In genomic region chr11:101190181-101190912, GRCm38 (mm10) we compare ENCODE assay signal across 8 mouse cellular contexts. TPM values are rescaled to one million over a fixed set of nuclear protein-coding genes. Genes with fewer than 3 reads are reported as not detected.
DNase-seq lines count a peak whose midpoint lies in the region; ATAC-seq and TF ChIP-seq lines count a peak whose summit lies in the region.

No protein-coding gene starts in this region.

- ATAC-seq in forebrain, embryonic 15.5 days (replicated peaks): no peak
- ATAC-seq in liver, embryonic 16.5 days (ENCODE audit: low read depth): peak; percentile 79

- TF ChIP-seq CTCF in gastrocnemius, adult 2 months (IDR thresholded peaks at IDR 0.05): no peak

- peaks cover 16% of the 10 kb centered on the region for H3K4me1 ChIP-seq in forebrain, embryonic 15.5 days
- H3K4me1 ChIP-seq in liver, embryonic 16.5 days (ENCODE audit: control insufficient read depth, low read depth, low read length): peaks cover 29% of the 10 kb centered on the region

- H3K4me2 ChIP-seq in forebrain, embryonic 15.5 days (replicated peaks): no peak overlapping the region
- peak overlapping the region; percentile 48 for H3K4me2 ChIP-seq in liver, embryonic 16.5 days (ENCODE audit: low read depth, low read length)

- WGBS in forebrain, embryonic 15.5 days: 51% methylated on average over 8 of the region's 8 CpGs
- WGBS in liver, embryonic 16.5 days (ENCODE audit: insufficient replicate concordance): 39% methylated on average over 8 of the region's 8 CpGs

- no peaks in the 10 kb centered on the region for H3K9me3 ChIP-seq in forebrain, embryonic 15.5 days
- H3K9me3 ChIP-seq in liver, embryonic 16.5 days (replicated peaks; ENCODE audit: control insufficient read depth, low read length): no peaks in the 10 kb centered on the region

- peak overlapping the region; percentile 71 for H3K27ac ChIP-seq in gastrocnemius, adult 2 months
- peak overlapping the region; percentile 62 for H3K27ac ChIP-seq in forebrain, embryonic 15.5 days (replicated peaks)
- peak overlapping the region; percentile 78 for H3K27ac ChIP-seq in liver, embryonic 16.5 days (ENCODE audit: low read length)

- H3K4me3 ChIP-seq in gastrocnemius, adult 2 months: no peak overlapping the region
- no peak overlapping the region for H3K4me3 ChIP-seq in forebrain, embryonic 15.5 days
- H3K4me3 ChIP-seq in liver, embryonic 16.5 days (ENCODE audit: low read depth, low read length): 0 out of 2 replicates have a peak overlapping the region, but pooled peaks have one; percentile 9

- intact Hi-C loops in gastrocnemius, adult 2 months (cut with DNase I): no loop called here
- intact Hi-C loops in left cerebral cortex, postnatal 36 days (cut with DNase I): no loop called here

- no peaks in the 10 kb centered on the region for H3K27me3 ChIP-seq in forebrain, embryonic 15.5 days
- H3K27me3 ChIP-seq in liver, embryonic 16.5 days (ENCODE audit: control insufficient read depth, insufficient read depth, low read depth, low read length): no peaks in the 10 kb centered on the region

- no peak for DNase-seq in gastrocnemius, adult 2 months
- DNase-seq in gastrocnemius, adult 18-20 months (ENCODE audit: low spot score): no peak
- peak; percentile 43 for DNase-seq in MN1 (ENCODE audit: low spot score)
- DNase-seq in left cerebral cortex, postnatal 36 days (ENCODE audit: low spot score in 2 of 2): no peak
- no peak for DNase-seq in testis, postnatal 10 days (ENCODE audit: low spot score)
- no peak for DNase-seq in natural killer cell, adult 2 months (ENCODE audit: low spot score in 2 of 2)

- H3K36me3 ChIP-seq in forebrain, embryonic 15.5 days: no peaks in the 10 kb centered on the region
- peaks cover 4% of the 10 kb centered on the region for H3K36me3 ChIP-seq in liver, embryonic 16.5 days (ENCODE audit: control insufficient read depth, insufficient read depth)

- no peak overlapping the region for H3K9ac ChIP-seq in forebrain, embryonic 15.5 days (replicated peaks)
- H3K9ac ChIP-seq in liver, embryonic 16.5 days (ENCODE audit: low read depth, low read length): peak overlapping the region; percentile 47

RNA-seq across cellular contexts. Expression of gene Ccr10, which starts 15.1 kb away (rescaled TPM):
- total RNA-seq in gastrocnemius, adult 2 months (2021): not detected
- total RNA-seq in gastrocnemius, adult 18-20 months (2021): not detected
- 0.14 and 0.19 TPM in 2 replicates for polyA plus RNA-seq in forebrain, embryonic 15.5 days (2015; fragmentation: Nextera tagmentation; extraction: Ambion mirVana)
- 0.05 and 0.08 TPM in 2 replicates for polyA plus RNA-seq in liver, embryonic 16.5 days (2015; fragmentation: Nextera tagmentation; extraction: Ambion mirVana)
- under 1 TPM in 1 of 2 experiments, not detected in 1; 0.37 TPM for total RNA-seq in left cerebral cortex, postnatal 36 days (2021)

RNA-seq across cellular contexts. Expression of gene Plekhh3, which starts 19.2 kb away (rescaled TPM):
- 10 to 100 TPM; 20.7 to 35.3 TPM for total RNA-seq in gastrocnemius, adult 2 months (2021)
- 10 to 100 TPM; 19.4 to 24.2 TPM for total RNA-seq in gastrocnemius, adult 18-20 months (2021)
- polyA plus RNA-seq in forebrain, embryonic 15.5 days (2015; fragmentation: Nextera tagmentation; extraction: Ambion mirVana): 5.8 and 6.5 TPM in 2 replicates
- 1.1 and 1.7 TPM in 2 replicates for polyA plus RNA-seq in liver, embryonic 16.5 days (2015; fragmentation: Nextera tagmentation; extraction: Ambion mirVana)
- total RNA-seq in left cerebral cortex, postnatal 36 days (2021): 10 to 100 TPM; 12.3 TPM

RNA-seq across cellular contexts. Expression of gene Cntnap1, which starts 20.0 kb away (rescaled TPM):
- total RNA-seq in gastrocnemius, adult 2 months (2021): 1 to 10 TPM; 1.2 to 1.6 TPM
- total RNA-seq in gastrocnemius, adult 18-20 months (2021): 1 to 10 TPM in 1 of 2 experiments, under 1 TPM in 1; 0.82 to 1.2 TPM
- polyA plus RNA-seq in forebrain, embryonic 15.5 days (2015; fragmentation: Nextera tagmentation; extraction: Ambion mirVana): 0.77 and 0.98 TPM in 2 replicates
- polyA plus RNA-seq in liver, embryonic 16.5 days (2015; fragmentation: Nextera tagmentation; extraction: Ambion mirVana): 0.11 and 0.17 TPM in 2 replicates
- 100 to 1,000 TPM; 167 to 172 TPM for total RNA-seq in left cerebral cortex, postnatal 36 days (2021)

RNA-seq across cellular contexts. Expression of gene Tubg2, which starts 34.6 kb away (rescaled TPM):
- total RNA-seq in gastrocnemius, adult 2 months (2021): 1 to 10 TPM; 2.4 to 3.6 TPM
- total RNA-seq in gastrocnemius, adult 18-20 months (2021): 1 to 10 TPM; 2.7 to 3.3 TPM
- polyA plus RNA-seq in forebrain, embryonic 15.5 days (2015; fragmentation: Nextera tagmentation; extraction: Ambion mirVana): 31.2 and 32.8 TPM in 2 replicates
- 0.05 and 0.09 TPM in 2 replicates for polyA plus RNA-seq in liver, embryonic 16.5 days (2015; fragmentation: Nextera tagmentation; extraction: Ambion mirVana)
- total RNA-seq in left cerebral cortex, postnatal 36 days (2021): 10 to 100 TPM; 49.7 to 62.4 TPM

RNA-seq across cellular contexts. Expression of gene Ezh1, which starts 35.9 kb away (rescaled TPM):
- 10 to 100 TPM; 25.9 to 26.3 TPM for total RNA-seq in gastrocnemius, adult 2 months (2021)
- 10 to 100 TPM; 25.3 to 26.3 TPM for total RNA-seq in gastrocnemius, adult 18-20 months (2021)
- 19.6 and 21.4 TPM in 2 replicates for polyA plus RNA-seq in forebrain, embryonic 15.5 days (2015; fragmentation: Nextera tagmentation; extraction: Ambion mirVana)
- polyA plus RNA-seq in liver, embryonic 16.5 days (2015; fragmentation: Nextera tagmentation; extraction: Ambion mirVana): 10.8 and 12.5 TPM in 2 replicates
- total RNA-seq in left cerebral cortex, postnatal 36 days (2021): 10 to 100 TPM; 47.8 to 52.1 TPM

Comparison
In these comparisons a context has a peak if more than half of its experiments do, and no peak if none do; other contexts are left out.
1. RNA of gene Cntnap1, which starts 20.0 kb away (total RNA-seq): 167 to 172 TPM in left cerebral cortex, postnatal 36 days; 1.2 to 1.6 TPM in gastrocnemius, adult 2 months and 0.82 to 1.2 TPM in gastrocnemius, adult 18-20 months; every median in the first group is over 10 times any median in the second.
2. Peak in every context shown above with its lines, with median percentiles within 50 percentile points of each other: H3K27ac ChIP-seq.